Mouse (Mus musculus): ENCODE measurements around the gene Neurog3. TPM values are rescaled to one million over a fixed set of nuclear protein-coding genes. Genes with fewer than 3 reads are reported as not detected.

The Neurog3 gene
- total and polyA plus RNA-seq, 2 experiments from 2014 or later: not detected

DNA sequence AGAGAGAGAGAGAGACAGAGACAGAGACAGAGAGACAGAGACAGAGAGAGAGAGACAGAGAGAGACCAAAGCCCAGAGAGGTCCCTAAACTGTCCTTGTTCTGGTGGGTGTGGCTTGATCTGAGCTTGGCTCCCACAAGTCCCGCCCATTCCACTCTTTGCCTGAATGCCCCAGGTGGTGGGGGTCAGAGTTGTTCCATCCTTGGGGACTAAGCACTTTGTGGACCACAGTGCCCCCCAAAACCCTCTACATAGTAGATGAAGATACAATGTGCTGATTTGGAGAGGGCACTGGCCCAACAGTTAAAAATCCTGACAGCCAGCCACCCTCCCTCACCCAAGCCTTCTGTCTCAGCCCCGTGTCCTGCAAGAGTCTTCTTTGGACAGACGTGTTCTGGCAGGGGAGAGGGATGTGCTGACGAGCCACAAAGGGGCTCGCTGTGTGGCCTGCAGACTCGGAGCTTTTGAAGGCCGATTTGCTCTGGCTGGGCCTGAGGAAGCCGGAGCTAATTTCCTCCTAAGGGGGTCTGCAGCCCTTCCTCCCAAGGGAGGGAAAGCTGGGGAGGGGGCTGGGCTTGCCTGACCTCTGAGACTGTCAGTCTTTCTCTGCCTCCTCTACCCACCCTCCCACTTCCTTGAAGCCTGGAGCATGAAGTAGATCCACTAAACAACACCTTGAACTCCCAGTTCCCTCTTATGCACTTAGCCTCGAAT lies 40.1 kb downstream of the Neurog3 start:
- ATAC-seq (ENCODE audit: insufficient read depth, low read depth): no peak

GRCm38 (mm10) chr10:62173941-62174448 lies 41.1 kb downstream of the Neurog3 start:
- no peak for ATAC-seq (ENCODE audit: insufficient read depth, low read depth)
- Histone ChIP-seq H3K4me1 (ENCODE audit: control insufficient read depth, insufficient read depth) (no peaks in the 10 kb centered on the region), H3K9ac (replicated peaks; ENCODE audit: low read depth, low read length) (no peak overlapping the region), H3K27ac (ENCODE audit: low read depth) (no peak overlapping the region), H3K9me3 (replicated peaks; ENCODE audit: control insufficient read depth, low read length) (no peaks in the 10 kb centered on the region), H3K36me3 (replicated peaks; ENCODE audit: control insufficient read depth, insufficient read depth, low read length) (no peaks in the 10 kb centered on the region), H3K4me2 (ENCODE audit: low read depth, low read length) (no peak overlapping the region), H3K4me3 (ENCODE audit: low read depth, low read length) (no peak overlapping the region), H3K27me3 (ENCODE audit: control insufficient read depth, insufficient read depth, low read length) (0 out of 2 replicates have a peak, but pooled peaks cover 9% of the 10 kb centered on the region)
- no peak for DNase-seq (ENCODE audit: low spot score)
- 38% methylated on average over 9 of the region's 9 CpGs for WGBS
- TF ChIP-seq CTCF (IDR thresholded peaks at IDR 0.05; ENCODE audit: low read depth) (no peak), EP300 (IDR thresholded peaks at IDR 0.05; ENCODE audit: low read depth) (no peak)

More for the DNA sequence above, 40.1 kb downstream of the Neurog3 start:
- TF ChIP-seq EP300 (IDR thresholded peaks at IDR 0.05; ENCODE audit: low read depth) (no peak), CTCF (IDR thresholded peaks at IDR 0.05; ENCODE audit: low read depth) (no peak)
- 10% methylated on average over 9 of the region's 9 CpGs for WGBS
- no peaks in the 10 kb centered on the region for H3K9me3 ChIP-seq (replicated peaks; ENCODE audit: control insufficient read depth, low read length)
- H3K27ac ChIP-seq (ENCODE audit: low read depth): no peak overlapping the region
- H3K36me3 ChIP-seq (replicated peaks; ENCODE audit: control insufficient read depth, insufficient read depth, low read length): no peaks in the 10 kb centered on the region
- H3K4me1 ChIP-seq (ENCODE audit: control insufficient read depth, insufficient read depth): no peaks in the 10 kb centered on the region
- no peak overlapping the region for H3K9ac ChIP-seq (replicated peaks; ENCODE audit: low read depth, low read length)
- no peak overlapping the region for H3K4me3 ChIP-seq (ENCODE audit: low read depth, low read length)
- 0 out of 2 replicates have a peak, but pooled peaks cover 9% of the 10 kb centered on the region for H3K27me3 ChIP-seq (ENCODE audit: control insufficient read depth, insufficient read depth, low read length)
- no peak overlapping the region for H3K4me2 ChIP-seq (ENCODE audit: low read depth, low read length)
- no peak for DNase-seq (ENCODE audit: low spot score)

- WGBS: 54% methylated on average over 15 of the region's 15 CpGs
- H3K9ac ChIP-seq (replicated peaks; ENCODE audit: low read depth, low read length): no peak overlapping the region
- no peak for ATAC-seq (ENCODE audit: insufficient read depth, low read depth)
- no peaks in the 10 kb centered on the region for H3K36me3 ChIP-seq (replicated peaks; ENCODE audit: control insufficient read depth, insufficient read depth, low read length)
- DNase-seq (ENCODE audit: low spot score): no peak
- no peak overlapping the region for H3K27ac ChIP-seq (ENCODE audit: low read depth)
- TF ChIP-seq CTCF (IDR thresholded peaks at IDR 0.05; ENCODE audit: low read depth) (no peak), EP300 (IDR thresholded peaks at IDR 0.05; ENCODE audit: low read depth) (no peak)
- H3K4me1 ChIP-seq (ENCODE audit: control insufficient read depth, insufficient read depth): no peaks in the 10 kb centered on the region
- 0 out of 2 replicates have a peak, but pooled peaks cover 9% of the 10 kb centered on the region for H3K27me3 ChIP-seq (ENCODE audit: control insufficient read depth, insufficient read depth, low read length)
- H3K4me3 ChIP-seq (ENCODE audit: low read depth, low read length): no peak overlapping the region
- H3K9me3 ChIP-seq (replicated peaks; ENCODE audit: control insufficient read depth, low read length): no peaks in the 10 kb centered on the region
- H3K4me2 ChIP-seq (ENCODE audit: low read depth, low read length): no peak overlapping the region
Measured at GRCm38 (mm10) chr10:62174533-62175313, 41.8 kb downstream of the Neurog3 start.

GRCm38 (mm10) chr10:62179944-62180343 lies 47.1 kb downstream of the Neurog3 start:
- TF ChIP-seq EP300 (IDR thresholded peaks at IDR 0.05; ENCODE audit: low read depth) (no peak), CTCF (IDR thresholded peaks at IDR 0.05; ENCODE audit: low read depth) (no peak)
- WGBS: 74% methylated on average over 3 of the region's 3 CpGs
- ATAC-seq (ENCODE audit: insufficient read depth, low read depth) (no peak), DNase-seq (ENCODE audit: low spot score) (no peak)
- H3K27me3 ChIP-seq (ENCODE audit: control insufficient read depth, insufficient read depth, low read length): peaks cover 7% of the 10 kb centered on the region; the same call in 1 of the 2 replicates
- no peak overlapping the region for H3K9ac ChIP-seq (replicated peaks; ENCODE audit: low read depth, low read length)
- H3K36me3 ChIP-seq (replicated peaks; ENCODE audit: control insufficient read depth, insufficient read depth, low read length): no peaks in the 10 kb centered on the region
- H3K4me1 ChIP-seq (ENCODE audit: control insufficient read depth, insufficient read depth): no peaks in the 10 kb centered on the region
- no peak overlapping the region for H3K4me2 ChIP-seq (ENCODE audit: low read depth, low read length)
- no peaks in the 10 kb centered on the region for H3K9me3 ChIP-seq (replicated peaks; ENCODE audit: control insufficient read depth, low read length)
- no peak overlapping the region for H3K27ac ChIP-seq (ENCODE audit: low read depth)
- H3K4me3 ChIP-seq (ENCODE audit: low read depth, low read length): no peak overlapping the region

- no peaks in the 10 kb centered on the region for H3K4me1 ChIP-seq (ENCODE audit: control insufficient read depth, insufficient read depth)
- TF ChIP-seq EP300 (IDR thresholded peaks at IDR 0.05; ENCODE audit: low read depth) (no peak), CTCF (IDR thresholded peaks at IDR 0.05; ENCODE audit: low read depth) (no peak; the same call in 1 of the 2 replicates)
- H3K36me3 ChIP-seq (replicated peaks; ENCODE audit: control insufficient read depth, insufficient read depth, low read length): no peaks in the 10 kb centered on the region
- no peaks in the 10 kb centered on the region for H3K9me3 ChIP-seq (replicated peaks; ENCODE audit: control insufficient read depth, low read length)
- no peak overlapping the region for H3K4me3 ChIP-seq (ENCODE audit: low read depth, low read length)
- WGBS: 49% methylated on average over 3 of the region's 3 CpGs
- peaks cover 15% of the 10 kb centered on the region; the same call in 1 of the 2 replicates for H3K27me3 ChIP-seq (ENCODE audit: control insufficient read depth, insufficient read depth, low read length)
- DNase-seq (ENCODE audit: low spot score): no peak
- no peak overlapping the region for H3K27ac ChIP-seq (ENCODE audit: low read depth)
- no peak for ATAC-seq (ENCODE audit: insufficient read depth, low read depth)
- no peak overlapping the region for H3K9ac ChIP-seq (replicated peaks; ENCODE audit: low read depth, low read length)
- H3K4me2 ChIP-seq (ENCODE audit: low read depth, low read length): no peak overlapping the region
Measured at GRCm38 (mm10) chr10:62181701-62182100, 48.8 kb downstream of the Neurog3 start.

Data from heart, postnatal 0 days (tissue).